Mouse (Mus musculus): ENCODE data around the gene Clec4d. TPM values are rescaled to one million over a fixed set of nuclear protein-coding genes. Genes with fewer than 3 reads are reported as not detected.
"Not testable (repeated sequence)": the region's sequence is repeated elsewhere in the genome, so short reads cannot be mapped to it uniquely, and the experiment has no call there.

Clec4d gene
- polyA plus RNA-seq (2015; fragmentation: Nextera tagmentation; extraction: Ambion mirVana), result not detected in 2 replicates

DNA sequence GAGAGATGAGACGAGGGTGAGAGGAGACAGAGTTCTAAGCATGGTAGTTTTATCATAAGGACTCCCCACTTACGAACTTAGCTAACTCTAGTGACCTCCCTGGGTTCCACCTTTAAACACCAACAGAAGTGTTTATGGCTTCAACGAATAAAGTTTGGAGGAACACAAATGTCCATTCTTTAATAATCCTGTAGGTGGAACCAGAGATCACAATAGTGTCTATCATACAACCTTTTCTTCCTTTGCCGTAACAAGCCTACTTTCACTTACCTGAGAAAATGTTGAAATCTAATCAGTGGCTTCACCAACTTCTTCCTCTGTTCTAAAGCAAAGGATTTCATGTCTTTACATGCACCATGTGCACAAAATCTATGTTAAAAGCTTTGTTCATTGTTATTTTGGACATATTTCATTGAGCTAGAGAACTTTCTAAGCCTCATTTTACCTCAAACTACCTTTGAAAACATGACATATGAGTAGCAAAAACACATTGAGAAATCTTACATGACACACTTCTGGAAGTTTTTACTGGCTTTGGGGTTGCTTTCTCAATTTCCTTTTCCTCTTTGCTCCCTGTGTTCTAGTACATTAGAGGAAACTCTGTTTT, at the start of gene Clec4d:
Gene Clec4d (plus strand): TSS at position 557 of the 607 bp plus-strand sequence.
- H3K4me3 ChIP-seq, result no peak within 1 kb of the TSS

DNA sequence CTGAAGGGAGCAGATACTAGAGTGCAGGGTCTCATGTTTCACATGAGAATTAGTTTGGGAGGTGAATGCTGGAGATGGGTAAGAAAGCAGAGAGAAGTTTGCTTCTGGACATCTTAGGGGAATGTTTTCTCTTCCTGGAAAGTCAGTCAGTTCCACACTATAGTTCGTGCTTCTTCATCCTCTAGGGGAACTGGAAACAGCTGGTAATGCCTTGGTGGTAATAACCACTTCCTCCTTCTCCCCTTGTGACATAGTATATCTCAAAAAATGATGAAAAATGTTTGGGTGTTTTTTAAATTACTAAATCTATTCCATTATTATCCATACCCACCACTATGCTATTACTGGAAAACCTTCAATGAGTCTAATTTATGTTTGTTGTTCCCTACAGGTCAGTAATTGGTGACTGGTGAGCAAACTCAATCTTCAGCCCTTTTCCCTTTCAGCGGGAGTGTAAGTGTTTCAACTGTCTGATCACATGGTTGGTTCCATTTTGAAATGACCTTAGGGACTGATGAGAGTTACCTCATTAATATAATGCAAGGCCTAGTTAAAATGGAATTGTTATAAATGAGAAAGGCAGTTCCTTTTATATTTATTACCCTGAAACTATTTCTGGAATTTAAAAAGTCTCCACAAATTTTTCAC, 34.3 kb upstream of the Clec4d start:
- no peak overlapping the region for H3K9ac ChIP-seq
- no peaks in the 10 kb centered on the region for H3K9me3 ChIP-seq
- no peak overlapping the region for H3K4me3 ChIP-seq
- H3K27ac ChIP-seq (replicated peaks), result no peak overlapping the region
- H3K4me1 ChIP-seq (replicated peaks), result no peaks in the 10 kb centered on the region
- H3K27me3 ChIP-seq, result no peaks in the 10 kb centered on the region
- ATAC-seq (ENCODE audit: low read depth), result no peak
- H3K36me3 ChIP-seq, result no peaks in the 10 kb centered on the region
- H3K4me2 ChIP-seq, result no peak overlapping the region
- WGBS, result 59% methylated on average over 2 of the region's 2 CpGs

More for the DNA sequence above, at the start of gene Clec4d:
- no peak within 1 kb of the TSS for H3K27ac ChIP-seq (replicated peaks)
- H3K4me2 ChIP-seq, result no peak within 1 kb of the TSS
- WGBS, result 75% methylated on average over 4 of the region's 4 CpGs
- H3K9ac ChIP-seq, result no peak within 1 kb of the TSS
- no peaks in the 10 kb centered on the region for H3K4me1 ChIP-seq (replicated peaks)
- no peaks in the 10 kb centered on the region for H3K27me3 ChIP-seq
- H3K9me3 ChIP-seq, result no peaks in the 10 kb centered on the region
- ATAC-seq (ENCODE audit: low read depth), result no peak
- H3K36me3 ChIP-seq, result no peaks in the 10 kb centered on the region

DNA sequence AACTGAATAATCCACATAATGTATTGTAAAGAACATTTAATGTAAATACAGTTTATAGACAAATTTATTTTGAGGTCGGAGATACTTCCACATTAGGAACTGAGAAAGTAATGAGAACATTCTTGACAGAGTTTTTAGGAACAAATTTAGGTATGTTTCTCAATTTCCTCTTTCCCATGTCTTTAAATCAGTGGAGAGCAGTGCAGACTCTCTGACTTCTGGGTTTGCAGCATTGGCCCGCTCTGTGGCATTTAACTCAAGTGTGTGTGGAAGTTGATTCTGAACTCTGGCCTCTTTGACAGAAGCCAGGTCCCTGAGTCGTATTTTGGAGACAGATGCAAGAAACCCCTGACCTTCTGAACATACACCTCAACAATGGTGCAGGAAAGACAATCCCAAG, 32.3 kb upstream of the Clec4d start, which contains the start of gene Clec4n:
Gene Clec4n (plus strand): TSS at position 200 of the 400 bp plus-strand sequence.
- 73% methylated on average over 3 of the region's 3 CpGs for WGBS
- Histone ChIP-seq H3K27me3 (no peaks in the 10 kb centered on the region), H3K9me3 (no peaks in the 10 kb centered on the region), H3K9ac (no peak within 1 kb of the TSS), H3K4me2 (no peak within 1 kb of the TSS), H3K4me3 (no peak within 1 kb of the TSS), H3K4me1 (replicated peaks) (no peaks in the 10 kb centered on the region), H3K27ac (replicated peaks) (no peak within 1 kb of the TSS), H3K36me3 (no peaks in the 10 kb centered on the region)
- no peak for ATAC-seq (ENCODE audit: low read depth)

DNA sequence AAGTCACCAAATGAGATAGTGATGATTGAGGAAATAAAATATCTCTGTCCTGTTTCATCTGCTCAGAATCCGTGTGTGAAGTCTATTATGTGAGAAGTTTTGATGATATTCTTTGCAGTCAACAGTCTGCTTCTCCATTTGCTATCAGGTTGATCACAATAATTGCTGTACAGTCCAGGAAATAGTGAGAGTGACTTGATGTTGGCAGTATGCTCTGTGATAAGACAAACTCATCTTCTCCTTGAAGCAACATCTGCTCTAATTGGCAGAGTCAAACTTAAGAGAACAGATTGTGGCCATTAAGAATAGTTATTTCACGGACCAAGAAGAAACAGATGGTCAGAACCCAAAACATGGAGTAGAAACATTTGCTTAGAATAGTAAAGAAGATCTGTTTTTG, 30.8 kb upstream of the Clec4d start:
- H3K4me1 ChIP-seq (replicated peaks), result no peaks in the 10 kb centered on the region
- ATAC-seq (ENCODE audit: low read depth), result no peak
- no peaks in the 10 kb centered on the region for H3K27me3 ChIP-seq
- no peaks in the 10 kb centered on the region for H3K36me3 ChIP-seq
- H3K27ac ChIP-seq (replicated peaks), result no peak overlapping the region
- H3K4me3 ChIP-seq, result no peak overlapping the region
- no peak overlapping the region for H3K4me2 ChIP-seq
- 74% methylated on average over 2 of the region's 2 CpGs for WGBS
- no peak overlapping the region for H3K9ac ChIP-seq
- no peaks in the 10 kb centered on the region for H3K9me3 ChIP-seq

DNA sequence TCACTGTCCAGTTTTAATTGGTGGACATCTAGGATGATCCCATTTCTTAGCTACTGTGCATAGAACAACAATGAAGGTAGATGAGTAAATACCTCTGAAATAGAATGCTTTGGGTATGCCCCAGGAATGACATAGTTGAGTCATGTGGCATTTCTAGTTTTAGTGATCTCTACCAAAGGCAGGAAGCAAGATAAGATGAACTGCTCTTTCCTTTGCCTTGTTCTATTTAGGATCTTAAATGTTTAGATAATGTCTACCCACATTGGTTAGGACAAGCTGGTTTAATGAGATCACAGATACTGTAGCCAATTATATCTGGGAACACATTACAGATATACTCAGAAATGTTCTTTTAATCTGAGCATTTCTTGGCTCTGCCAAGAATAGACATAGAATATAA, 24.3 kb upstream of the Clec4d start:
- Histone ChIP-seq H3K4me1 (replicated peaks) (no peaks in the 10 kb centered on the region), H3K36me3 (no peaks in the 10 kb centered on the region), H3K4me3 (no peak overlapping the region), H3K4me2 (no peak overlapping the region), H3K9me3 (no peaks in the 10 kb centered on the region), H3K27me3 (no peaks in the 10 kb centered on the region), H3K9ac (no peak overlapping the region), H3K27ac (replicated peaks) (no peak overlapping the region)
- ATAC-seq (ENCODE audit: low read depth), result no peak

DNA sequence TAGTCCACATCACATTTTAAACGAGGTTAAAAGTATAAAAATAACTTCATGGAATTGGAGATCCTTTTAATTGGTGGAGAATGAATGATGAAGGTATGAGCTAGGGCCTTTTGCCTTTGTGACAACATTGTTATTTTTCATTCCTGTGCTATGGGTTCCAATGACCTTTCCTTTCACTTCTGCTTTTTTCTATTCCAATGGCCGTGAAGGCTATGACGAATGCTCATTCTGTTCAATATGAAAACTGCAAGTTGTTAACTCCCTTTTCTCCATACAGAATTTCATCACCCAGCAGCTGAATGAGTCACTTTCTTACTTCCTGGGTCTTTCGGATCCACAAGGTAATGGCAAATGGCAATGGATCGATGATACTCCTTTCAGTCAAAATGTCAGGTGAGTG, 17.7 kb upstream of the Clec4d start:
- Histone ChIP-seq H3K4me3 (no peak overlapping the region), H3K9me3 (no peaks in the 10 kb centered on the region), H3K27ac (replicated peaks) (no peak overlapping the region), H3K36me3 (no peaks in the 10 kb centered on the region), H3K4me1 (replicated peaks) (no peaks in the 10 kb centered on the region), H3K4me2 (no peak overlapping the region), H3K27me3 (no peaks in the 10 kb centered on the region), H3K9ac (no peak overlapping the region)
- WGBS, result 88% methylated on average over 5 of the region's 5 CpGs
- no peak for ATAC-seq (ENCODE audit: low read depth)

DNA sequence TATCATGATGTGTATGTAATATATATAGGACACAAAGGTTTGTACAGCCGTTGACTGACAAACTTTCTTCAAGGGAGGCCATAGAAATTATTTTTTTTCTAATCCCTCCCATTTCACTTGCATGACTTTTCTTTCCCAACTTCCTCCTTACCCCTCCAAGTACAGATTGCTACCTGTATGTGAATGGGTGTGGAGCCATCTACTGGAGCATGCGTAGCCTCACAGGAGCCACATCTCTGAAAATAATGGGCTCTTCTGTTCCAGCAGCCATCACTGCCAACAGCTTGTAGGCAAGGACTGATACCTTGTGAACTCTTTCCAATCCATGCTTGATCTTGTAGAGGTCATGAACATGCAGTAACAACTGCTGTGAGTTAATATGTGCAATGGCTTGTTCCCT, 13.0 kb upstream of the Clec4d start:
- not testable (repeated sequence) for H3K36me3 ChIP-seq; H3K9ac ChIP-seq; H3K27me3 ChIP-seq; H3K9me3 ChIP-seq; H3K4me3 ChIP-seq; H3K4me1 ChIP-seq (replicated peaks); H3K27ac ChIP-seq (replicated peaks); ATAC-seq (ENCODE audit: low read depth); H3K4me2 ChIP-seq
- 90% methylated on average over 2 of the region's 2 CpGs for WGBS

DNA sequence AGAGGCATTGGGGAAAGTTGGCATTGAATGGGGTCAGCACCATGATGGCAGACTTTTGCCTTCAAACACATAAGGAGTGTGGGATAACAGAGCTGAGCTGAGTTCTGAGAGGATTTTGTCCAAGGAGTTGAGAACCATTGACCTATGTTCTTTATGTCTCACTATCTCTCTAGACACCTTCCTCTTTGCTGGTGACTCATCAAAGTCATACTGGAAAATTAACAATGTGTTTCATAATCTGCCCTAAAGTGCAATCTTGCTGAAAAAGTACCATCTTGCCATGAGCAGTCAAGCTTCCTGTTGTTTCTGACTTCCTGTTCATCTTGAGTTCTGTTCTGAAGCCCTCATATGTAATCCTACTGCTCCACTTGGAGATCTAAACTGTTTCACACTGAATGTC, 9.2 kb upstream of the Clec4d start:
- no peaks in the 10 kb centered on the region for H3K4me1 ChIP-seq (replicated peaks)
- no peak overlapping the region for H3K27ac ChIP-seq (replicated peaks)
- H3K4me2 ChIP-seq, result no peak overlapping the region
- H3K27me3 ChIP-seq, result no peaks in the 10 kb centered on the region
- no peak for ATAC-seq (ENCODE audit: low read depth)
- no peaks in the 10 kb centered on the region for H3K36me3 ChIP-seq
- no peak overlapping the region for H3K4me3 ChIP-seq
- no peak overlapping the region for H3K9ac ChIP-seq
- no peaks in the 10 kb centered on the region; the same call in 1 of the 2 replicates for H3K9me3 ChIP-seq

DNA sequence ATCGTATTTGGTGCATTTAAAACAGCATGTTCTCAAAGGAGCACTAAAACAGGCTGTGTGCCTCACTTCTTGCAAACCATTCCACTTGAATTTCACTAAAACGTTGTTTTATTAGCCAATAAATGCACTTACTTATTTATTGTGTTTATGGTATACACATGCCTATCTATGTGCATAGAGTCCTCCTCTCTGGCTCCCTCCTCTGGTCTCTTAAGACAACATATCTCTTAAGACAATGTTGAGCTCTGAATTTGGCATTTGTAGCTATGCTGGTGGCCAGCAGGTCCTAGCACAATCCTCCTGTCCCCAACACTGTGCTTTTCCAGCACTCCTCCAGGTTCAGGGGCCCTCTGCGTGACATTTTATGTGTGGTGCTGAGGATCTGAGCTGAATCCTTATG, 3.0 kb upstream of the Clec4d start:
- H3K4me3 ChIP-seq, result no peak overlapping the region
- no peak for ATAC-seq (ENCODE audit: low read depth)
- no peaks in the 10 kb centered on the region for H3K4me1 ChIP-seq (replicated peaks)
- H3K36me3 ChIP-seq, result no peaks in the 10 kb centered on the region
- no peaks in the 10 kb centered on the region for H3K9me3 ChIP-seq
- H3K27ac ChIP-seq (replicated peaks), result no peak overlapping the region
- 77% methylated on average over 3 of the region's 3 CpGs for WGBS
- H3K4me2 ChIP-seq, result no peak overlapping the region
- H3K9ac ChIP-seq, result no peak overlapping the region
- no peaks in the 10 kb centered on the region for H3K27me3 ChIP-seq

DNA sequence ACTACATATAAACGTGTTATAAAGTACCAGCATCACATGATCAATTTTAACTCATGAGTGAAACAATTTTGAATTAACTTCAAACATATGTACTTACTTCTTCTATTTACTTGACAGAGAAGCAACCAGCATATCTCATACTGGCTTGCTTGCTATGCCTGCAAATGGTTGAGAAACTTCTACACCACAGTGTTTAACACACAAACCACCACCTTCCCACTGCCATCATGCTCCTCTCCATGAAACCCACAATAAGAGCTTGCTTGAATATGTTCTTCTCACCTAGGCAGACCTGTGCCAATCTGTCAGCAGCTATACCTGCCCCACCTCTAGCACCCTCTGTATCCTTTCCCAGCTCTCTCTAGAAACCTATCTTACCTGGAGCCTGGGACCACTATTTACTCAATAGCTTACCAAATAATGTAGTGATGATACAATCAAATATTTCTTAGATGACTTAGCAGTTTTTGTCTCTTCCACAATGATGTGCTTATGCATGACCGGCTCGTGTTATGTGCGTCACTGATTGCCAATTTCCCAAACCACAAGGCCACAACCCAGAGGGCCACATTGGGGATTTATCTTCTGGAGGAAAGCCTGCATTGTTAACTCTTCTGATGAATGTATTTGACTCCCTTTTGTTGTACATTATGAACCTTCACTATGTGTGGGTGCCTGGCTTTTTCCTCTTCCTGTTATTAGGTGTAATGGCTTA, 1.9 kb upstream of the Clec4d start:
- whole genome bisulfite sequencing, result 84% methylated on average over 4 of the region's 4 CpGs

DNA sequence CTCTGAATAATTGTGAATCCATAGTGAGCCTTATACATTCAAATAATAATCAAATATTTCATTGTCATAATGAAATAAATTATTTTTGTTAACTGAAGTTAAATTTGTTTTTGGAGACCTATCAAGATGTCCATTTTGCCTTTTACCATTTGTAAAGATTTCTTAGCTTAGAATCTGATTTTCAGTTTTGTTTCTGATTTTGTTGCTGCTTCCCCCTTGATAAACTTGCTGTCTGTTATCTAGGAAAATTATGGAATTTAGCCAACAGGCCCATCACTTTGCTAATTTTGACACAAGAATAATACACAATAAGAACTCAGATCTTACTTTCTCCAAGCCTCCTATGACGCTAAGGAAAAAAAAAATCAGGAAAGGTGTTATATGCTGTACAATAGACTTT, 1.0 kb upstream of the Clec4d start:
- no peak overlapping the region for H3K9ac ChIP-seq
- ATAC-seq (ENCODE audit: low read depth), result no peak
- H3K4me2 ChIP-seq, result no peak overlapping the region
- H3K9me3 ChIP-seq, result no peaks in the 10 kb centered on the region
- 93% methylated on average over 1 of the region's 1 CpGs for WGBS
- no peaks in the 10 kb centered on the region for H3K36me3 ChIP-seq
- no peaks in the 10 kb centered on the region for H3K27me3 ChIP-seq
- no peak overlapping the region for H3K27ac ChIP-seq (replicated peaks)
- no peak overlapping the region for H3K4me3 ChIP-seq
- no peaks in the 10 kb centered on the region for H3K4me1 ChIP-seq (replicated peaks)

More for the DNA sequence above, 1.9 kb upstream of the Clec4d start:
- Histone ChIP-seq H3K4me1 (replicated peaks) (no peaks in the 10 kb centered on the region), H3K4me2 (no peak overlapping the region), H3K27ac (replicated peaks) (no peak overlapping the region), H3K9me3 (no peaks in the 10 kb centered on the region), H3K9ac (no peak overlapping the region), H3K36me3 (no peaks in the 10 kb centered on the region), H3K4me3 (no peak overlapping the region), H3K27me3 (no peaks in the 10 kb centered on the region)
- ATAC-seq (ENCODE audit: low read depth), result no peak

DNA sequence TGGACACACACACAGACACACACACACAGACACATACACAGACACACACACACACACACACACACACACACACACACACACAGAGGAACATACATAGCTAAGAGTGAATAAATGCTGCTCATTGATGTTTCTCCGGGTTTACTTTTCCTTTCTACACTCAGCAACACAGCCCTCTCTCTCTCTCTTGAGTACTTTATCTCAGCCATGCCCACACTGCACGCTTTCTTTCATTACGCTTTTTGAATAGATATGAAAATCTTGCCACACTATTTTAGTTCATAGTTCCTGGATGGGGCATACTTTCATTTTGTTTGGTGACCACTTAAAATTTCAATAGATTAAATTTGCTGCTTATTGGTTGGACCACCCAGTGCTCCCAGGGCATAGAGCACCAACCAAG, 2.3 kb downstream of the Clec4d start:
- Histone ChIP-seq H3K4me2 (no peak overlapping the region), H3K9ac (no peak overlapping the region), H3K4me3 (no peak overlapping the region), H3K27ac (replicated peaks) (no peak overlapping the region), H3K9me3 (no peaks in the 10 kb centered on the region), H3K27me3 (no peaks in the 10 kb centered on the region), H3K4me1 (replicated peaks) (no peaks in the 10 kb centered on the region), H3K36me3 (no peaks in the 10 kb centered on the region)
- 95% methylated on average over 3 of the region's 3 CpGs for WGBS
- ATAC-seq (ENCODE audit: low read depth), result no peak
